Mouse (Mus musculus) liver, embryonic 11.5 days (tissue): ENCODE results near the gene Tm4sf5. TPM values are rescaled to one million over a fixed set of nuclear protein-coding genes. Genes with fewer than 3 reads are reported as not detected.

Source experiments
- ATAC-seq: fragments of 200-750 bp; cut with Nextera tagmentation; replicated peaks from 2 replicates; pipeline ENCODE4 v1.8.0; 2017; ENCODE audit warnings: moderate number of reproducible peaks, mild to moderate bottlenecking, moderate TSS enrichment, moderate library complexity; ENCODE audit not compliant: low FRiP score
- DNase-seq: peaks from one replicate; pipeline ENCODE4 v3.0.0-alpha.2; 2017; ENCODE audit warnings: low spot score
- H3K27ac ChIP-seq: fragments of 300-500 bp; sonication (generic); 2 replicates; pipeline ENCODE4 v1.5.1; 2014; ENCODE audit warnings: mild to moderate bottlenecking, low read depth, low read length, control low read depth
- H3K27me3 ChIP-seq: fragments of 300-500 bp; sonication (generic); replicated peaks from 2 replicates; pipeline ENCODE4 v1.6.1; 2014; ENCODE audit warnings: low read length, mixed read lengths; ENCODE audit not compliant: control insufficient read depth, insufficient read depth
- H3K36me3 ChIP-seq: fragments of 300-500 bp; sonication (generic); 2 replicates; pipeline ENCODE4 v1.6.1; 2014; ENCODE audit warnings: mild to moderate bottlenecking, low read length, moderate library complexity, mixed read lengths; ENCODE audit not compliant: control insufficient read depth, insufficient read depth
- H3K4me1 ChIP-seq: fragments of 300-500 bp; sonication (generic); replicated peaks from 2 replicates; pipeline ENCODE4 v1.6.1; 2014; ENCODE audit warnings: low read length, mixed read lengths; ENCODE audit not compliant: control insufficient read depth, insufficient read depth
- H3K4me2 ChIP-seq: fragments of 300-500 bp; sonication (generic); 2 replicates; pipeline ENCODE4 v1.6.1; 2014; ENCODE audit warnings: mild to moderate bottlenecking, control low read depth, moderate library complexity
- H3K4me3 ChIP-seq: fragments of 300-500 bp; sonication (generic); 2 replicates; pipeline ENCODE4 v1.5.1; 2014; ENCODE audit warnings: low read depth, low read length, control low read depth
- H3K9ac ChIP-seq: fragments of 300-500 bp; sonication (generic); 2 replicates; pipeline ENCODE4 v1.6.1; 2014; ENCODE audit warnings: low read depth, low read length, control low read depth
- H3K9me3 ChIP-seq: fragments of 300-500 bp; sonication (generic); 2 replicates; pipeline ENCODE4 v1.6.1; 2016; ENCODE audit warnings: low read length, inconsistent platforms, mixed read lengths; ENCODE audit not compliant: control insufficient read depth
- WGBS: fragments of 180-500 bp; shearing (Covaris S2); extraction: QIAGEN DNeasy Blood & Tissue Kit; methylation state at CpG from one replicate; pipeline ENCODE4 v1.1.7; 2014; 5-methylcytosine and 5-hydroxymethylcytosine counted together
- polyA plus RNA-seq: library from polyadenylated mRNA; unstranded; fragments of >200 nt; fragmentation: Nextera tagmentation; extraction: Ambion mirVana; gene quantifications from 2 replicates; pipeline ENCODE4 v1.2.1, GENCODE M21; 2014

The Tm4sf5 gene
- polyA plus RNA-seq, 1 experiment from 2014 or later = 5.5 TPM

DNA sequence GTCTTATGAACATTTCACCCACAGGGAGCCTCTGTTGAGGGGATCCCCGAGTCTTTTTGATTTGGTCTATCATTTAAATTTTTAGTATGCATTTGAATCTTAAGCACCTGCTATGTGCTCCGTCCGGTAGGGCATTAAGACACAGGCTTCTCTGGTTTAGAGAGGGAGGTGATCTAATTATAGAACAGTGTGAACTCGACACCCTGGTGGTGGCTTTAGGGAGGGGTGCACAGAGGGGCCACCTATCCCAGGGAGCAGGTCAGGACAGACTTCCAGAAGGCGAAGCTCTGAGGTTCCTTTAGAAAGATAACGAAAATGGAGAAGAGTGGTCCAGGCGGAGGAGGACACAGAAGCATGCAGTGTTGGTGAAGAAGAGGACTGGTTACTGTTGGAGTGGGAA is 39.5 kb downstream of the Tm4sf5 start:
- Histone ChIP-seq H3K9ac (no peak overlapping the region), H3K27me3 (peaks cover 32% of the 10 kb centered on the region), H3K4me1 (no peaks in the 10 kb centered on the region; the same call in 1 of the 2 replicates), H3K4me2 (no peak overlapping the region), H3K27ac (no peak overlapping the region), H3K4me3 (no peak overlapping the region), H3K9me3 (no peaks in the 10 kb centered on the region), H3K36me3 (no peaks in the 10 kb centered on the region)
- ATAC-seq = no peak
- no peak for DNase-seq
- 48% methylated on average over 7 of the region's 7 CpGs for WGBS

DNA sequence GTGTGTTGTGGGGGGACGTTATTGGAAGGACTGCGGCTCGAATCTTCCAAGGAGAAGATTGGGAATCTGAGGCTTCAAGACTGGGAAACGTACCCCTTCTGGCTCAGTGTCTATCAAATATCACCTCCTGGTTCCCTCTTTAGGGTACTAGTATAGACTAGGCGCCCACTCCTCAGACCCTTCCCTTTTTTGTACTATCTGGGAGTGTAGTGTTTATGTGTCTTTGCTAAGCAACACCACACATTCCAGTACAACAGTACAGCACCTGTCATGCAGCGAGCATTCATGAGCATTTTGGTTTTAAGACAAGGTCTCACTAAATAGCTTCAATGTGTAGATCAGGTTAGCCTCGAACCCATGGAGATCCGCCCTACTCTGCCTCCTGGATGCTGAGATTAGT is 46.5 kb downstream of the Tm4sf5 start:
- Histone ChIP-seq H3K27ac (no peak overlapping the region), H3K27me3 (peaks cover 9% of the 10 kb centered on the region; the same call in 1 of the 2 replicates), H3K9ac (no peak overlapping the region), H3K9me3 (no peaks in the 10 kb centered on the region), H3K36me3 (no peaks in the 10 kb centered on the region), H3K4me2 (no peak overlapping the region), H3K4me1 (no peaks in the 10 kb centered on the region), H3K4me3 (no peak overlapping the region)
- ATAC-seq (no peak), DNase-seq (no peak)
- 85% methylated on average over 8 of the region's 8 CpGs for WGBS

DNA sequence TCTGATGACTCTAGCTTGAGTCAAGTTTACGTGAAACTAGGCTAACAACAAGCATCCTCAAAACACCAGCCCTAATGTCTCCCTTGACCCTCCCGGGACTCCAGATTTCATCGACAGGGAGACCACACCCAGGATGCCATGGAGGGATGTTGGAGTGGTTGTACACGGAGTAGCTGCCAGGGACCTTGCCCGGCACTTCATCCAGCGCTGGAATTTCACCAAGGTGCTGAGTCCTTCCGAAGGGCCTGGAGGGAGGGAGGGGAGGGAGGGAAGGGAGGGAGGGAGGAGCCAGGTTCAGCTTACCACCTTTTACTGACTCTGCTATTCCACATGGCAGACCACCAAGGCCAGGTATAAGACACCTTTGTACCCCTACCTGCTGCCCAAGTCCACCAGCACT is 48.9 kb downstream of the Tm4sf5 start:
- Histone ChIP-seq H3K9me3 (no peaks in the 10 kb centered on the region), H3K27me3 (peaks cover 9% of the 10 kb centered on the region; the same call in 1 of the 2 replicates), H3K4me2 (no peak overlapping the region), H3K4me3 (no peak overlapping the region), H3K27ac (no peak overlapping the region), H3K4me1 (no peaks in the 10 kb centered on the region), H3K36me3 (no peaks in the 10 kb centered on the region), H3K9ac (no peak overlapping the region)
- no peak for DNase-seq
- WGBS = 39% methylated on average over 7 of the region's 7 CpGs
- ATAC-seq = no peak

DNA sequence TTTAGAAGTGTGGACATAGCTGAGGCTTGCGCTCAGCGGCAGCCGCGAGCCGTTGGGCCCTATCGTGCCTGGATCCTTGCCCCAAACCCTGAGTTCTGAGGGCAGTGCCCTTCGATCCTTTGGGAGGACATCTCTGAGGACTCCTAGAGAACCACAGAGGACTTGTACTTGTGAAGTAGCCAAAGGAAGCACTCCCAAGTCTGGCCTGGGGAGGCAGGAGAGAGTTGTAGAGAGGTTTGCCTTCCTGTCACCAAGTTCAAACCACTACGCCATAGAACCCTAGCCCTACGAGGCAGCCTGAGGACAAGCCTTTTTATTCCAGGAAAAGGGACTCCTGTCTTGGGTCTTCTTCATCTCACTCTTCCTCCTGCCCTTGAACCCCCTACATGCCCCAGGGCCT is 52.5 kb downstream of the Tm4sf5 start:
- Histone ChIP-seq H3K9ac (no peak overlapping the region), H3K9me3 (no peaks in the 10 kb centered on the region), H3K27me3 (0 out of 2 replicates have a peak, but pooled peaks cover 4% of the 10 kb centered on the region), H3K4me1 (peaks cover 3% of the 10 kb centered on the region; the same call in 1 of the 2 replicates), H3K36me3 (no peaks in the 10 kb centered on the region), H3K4me2 (no peak overlapping the region), H3K27ac (no peak overlapping the region), H3K4me3 (no peak overlapping the region)
- ATAC-seq (no peak), DNase-seq (no peak)
- WGBS = 83% methylated on average over 9 of the region's 9 CpGs

Other genes starting within 250 kb of the Tm4sf5 start
- gene Alox12, start 249.9 kb upstream of the Tm4sf5 start, polyA plus RNA-seq = 21.5 and 22.5 TPM in 2 replicates
- 0.29 TPM in 1 of 2 replicates, not detected in the other for gene Alox12e, start 182.6 kb upstream of the Tm4sf5 start, polyA plus RNA-seq
- gene Alox15, start 153.2 kb upstream of the Tm4sf5 start, polyA plus RNA-seq = 1.0 and 2.1 TPM in 2 replicates
- 48.5 and 51.2 TPM in 2 replicates for gene Pelp1, start 95.2 kb upstream of the Tm4sf5 start, polyA plus RNA-seq
- gene Arrb2, start 72.6 kb upstream of the Tm4sf5 start, polyA plus RNA-seq = 31.5 and 35.9 TPM in 2 replicates
- 33.8 and 36.2 TPM in 2 replicates for gene Med11, start 53.3 kb upstream of the Tm4sf5 start, polyA plus RNA-seq
- gene Zmynd15, start 45.8 kb upstream of the Tm4sf5 start, polyA plus RNA-seq = 0.19 and 0.58 TPM in 2 replicates
- gene Cxcl16, start 45.3 kb upstream of the Tm4sf5 start, polyA plus RNA-seq = 0.91 and 1.6 TPM in 2 replicates
- gene Vmo1, start 9.4 kb downstream of the Tm4sf5 start, polyA plus RNA-seq = 0.39 and 0.80 TPM in 2 replicates
- 20.2 and 20.5 TPM in 2 replicates for gene Gltpd2, start 14.0 kb downstream of the Tm4sf5 start, polyA plus RNA-seq
- gene Psmb6, start 20.1 kb downstream of the Tm4sf5 start, polyA plus RNA-seq = 619 and 649 TPM in 2 replicates
- gene Gm40193, start 27.7 kb downstream of the Tm4sf5 start, polyA plus RNA-seq = not detected in 2 replicates
- 2.7 and 3.4 TPM in 2 replicates for gene Pld2, start 34.8 kb downstream of the Tm4sf5 start, polyA plus RNA-seq
- 15.6 and 16.0 TPM in 2 replicates for gene Mink1, start 57.6 kb downstream of the Tm4sf5 start, polyA plus RNA-seq
- not detected in 2 replicates for gene 4930544D05Rik, start 110.6 kb downstream of the Tm4sf5 start, polyA plus RNA-seq
- gene Chrne, start 114.0 kb downstream of the Tm4sf5 start, polyA plus RNA-seq = not detected in 2 replicates
- gene Gp1ba, start 133.9 kb downstream of the Tm4sf5 start, polyA plus RNA-seq = 15.3 and 16.4 TPM in 2 replicates
- 113 and 114 TPM in 2 replicates for gene Rnf167, start 142.0 kb downstream of the Tm4sf5 start, polyA plus RNA-seq
- gene Slc25a11, start 142.2 kb downstream of the Tm4sf5 start, polyA plus RNA-seq = 115 and 126 TPM in 2 replicates
- gene Pfn1, start 149.4 kb downstream of the Tm4sf5 start, polyA plus RNA-seq = 2,285 and 2,367 TPM in 2 replicates
- gene Eno3, start 152.0 kb downstream of the Tm4sf5 start, polyA plus RNA-seq = 19.8 and 20.1 TPM in 2 replicates
- 132 and 146 TPM in 2 replicates for gene Spag7, start 164.2 kb downstream of the Tm4sf5 start, polyA plus RNA-seq
- gene Camta2, start 182.9 kb downstream of the Tm4sf5 start, polyA plus RNA-seq = 10.4 and 13.1 TPM in 2 replicates
- gene Inca1, start 194.9 kb downstream of the Tm4sf5 start, polyA plus RNA-seq = 0.96 and 1.1 TPM in 2 replicates
- gene Kif1c, start 195.3 kb downstream of the Tm4sf5 start, polyA plus RNA-seq = 3.1 and 3.8 TPM in 2 replicates